Mouse (Mus musculus) spleen, adult 10 weeks (tissue): ENCODE measurements around the gene Cyb5d1. TPM values are rescaled to one million over a fixed set of nuclear protein-coding genes. Genes with fewer than 3 reads are reported as not detected.

ENCODE experiments used
- polyA plus RNA-seq: library from polyadenylated mRNA; stranded (reverse); fragments of 350-450 nt; fragmentation: Illumina TruSeq; extraction: RNeasy Lipid Tissue Mini Kit (QIAGEN cat#74804); gene quantifications from one replicate; pipeline ENCODE4 v1.2.3, GENCODE M21; 2015; ENCODE audit warnings: low replicate concordance; ENCODE audit not compliant: insufficient read depth

Gene Cyb5d1
- 35.9 TPM for polyA plus RNA-seq

GRCm38 (mm10) chr11:69395235-69395633 is at the start of gene Cyb5d1, which contains the start of gene Naa38:
Cyb5d1 (minus strand) TSS chr11:69395631.
Naa38 (plus strand) TSS chr11:69395487.

GRCm38 (mm10) chr11:69413221-69414181 is 18.1 kb upstream of the Cyb5d1 start, which contains the start of gene Kdm6b:
Kdm6b (minus strand) TSS chr11:69413675.

GRCm38 (mm10) chr11:69398059-69398458 is 2.6 kb upstream of the Cyb5d1 start, which contains the start of gene Tmem88:
Tmem88 (minus strand) TSS chr11:69398234.

DNA sequence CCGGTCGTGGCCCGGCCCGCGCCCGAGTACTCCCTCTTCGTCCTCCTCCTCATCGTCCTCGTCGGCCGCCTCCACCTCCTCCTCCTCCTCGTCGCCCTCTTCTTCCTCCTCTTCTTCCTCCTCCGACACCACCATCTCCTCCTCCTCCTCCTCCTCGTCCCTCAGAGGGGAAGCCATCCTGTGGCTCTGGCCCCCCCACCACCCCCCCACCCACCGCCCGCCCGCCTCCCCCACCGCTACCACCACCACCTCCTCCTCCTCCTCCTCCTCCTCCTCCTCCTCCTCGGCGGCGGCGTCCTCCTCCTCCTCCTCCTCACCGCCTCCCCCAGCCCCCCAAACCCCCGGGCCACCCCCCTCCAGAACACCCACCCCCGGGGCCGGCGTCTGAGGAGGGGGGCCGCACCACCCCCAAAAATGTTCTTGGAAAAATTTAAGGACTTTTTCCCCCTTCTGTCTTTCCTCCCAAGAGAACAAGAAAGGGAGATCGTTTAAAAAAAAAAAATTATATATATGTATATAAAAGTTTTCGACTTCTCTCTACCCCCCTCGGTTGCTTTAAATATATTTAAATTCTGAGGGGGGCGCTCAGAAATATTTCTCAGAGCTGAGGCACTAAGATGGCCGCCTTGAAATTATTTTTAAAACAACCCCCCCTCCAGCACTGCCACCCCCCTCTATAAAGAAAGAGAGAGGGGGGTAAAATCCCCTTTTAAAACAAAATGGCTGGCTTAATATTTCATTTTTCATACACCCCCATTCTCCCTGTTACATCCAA is 26.0 kb downstream of the Cyb5d1 start, which contains the start of gene Chd3:
TSS of gene Chd3 (minus strand) at position 192 of the 775 bp plus-strand sequence.

Other genes starting within 250 kb of the Cyb5d1 start
- gene Alox12b, start 238.6 kb downstream of the Cyb5d1 start, polyA plus RNA-seq: not detected
- 0.25 TPM for gene Alox8, start 197.8 kb downstream of the Cyb5d1 start, polyA plus RNA-seq
- gene Gucy2e, start 158.6 kb downstream of the Cyb5d1 start, polyA plus RNA-seq: 0.06 TPM
- 13.3 TPM for gene Cntrob, start 71.9 kb downstream of the Cyb5d1 start, polyA plus RNA-seq
- gene Trappc1, start 71.7 kb downstream of the Cyb5d1 start, polyA plus RNA-seq: 112 TPM
- 1.2 TPM for gene Kcnab3, start 69.4 kb downstream of the Cyb5d1 start, polyA plus RNA-seq
- 3.7 TPM for gene Rnf227, start 55.2 kb downstream of the Cyb5d1 start, polyA plus RNA-seq
- gene Chd3, start 26.2 kb downstream of the Cyb5d1 start, polyA plus RNA-seq: 161 TPM
- gene Naa38, start 144 bp downstream of the Cyb5d1 start, polyA plus RNA-seq: 48.9 TPM
- 2.4 TPM for gene Tmem88, start 2.6 kb upstream of the Cyb5d1 start, polyA plus RNA-seq
- 8.9 TPM for gene Kdm6b, start 18.0 kb upstream of the Cyb5d1 start, polyA plus RNA-seq
- 0.51 TPM for gene Dnah2, start 153.5 kb upstream of the Cyb5d1 start, polyA plus RNA-seq
- gene Efnb3, start 164.6 kb upstream of the Cyb5d1 start, polyA plus RNA-seq: 0.88 TPM
- gene Wrap53, start 184.6 kb upstream of the Cyb5d1 start, polyA plus RNA-seq: 7.7 TPM
- 99.7 TPM for gene Trp53, start 184.7 kb upstream of the Cyb5d1 start, polyA plus RNA-seq
- 15.0 TPM for gene Atp1b2, start 210.3 kb upstream of the Cyb5d1 start, polyA plus RNA-seq
- gene Shbg, start 222.3 kb upstream of the Cyb5d1 start, polyA plus RNA-seq: not detected
- 3.1 TPM for gene Sat2, start 226.4 kb upstream of the Cyb5d1 start, polyA plus RNA-seq
- 49.8 TPM for gene Fxr2, start 237.4 kb upstream of the Cyb5d1 start, polyA plus RNA-seq